Mouse (Mus musculus) lung, postnatal 14 days (tissue): ENCODE measurements around the gene Nufip2.
"Not testable (repeated sequence)": the region's sequence is repeated elsewhere in the genome, so short reads cannot be mapped to it uniquely, and the experiment has no call there.

Source experiments
- DNase-seq: peaks from one replicate; pipeline ENCODE4 v3.0.0; 2021

Nufip2 gene

DNA sequence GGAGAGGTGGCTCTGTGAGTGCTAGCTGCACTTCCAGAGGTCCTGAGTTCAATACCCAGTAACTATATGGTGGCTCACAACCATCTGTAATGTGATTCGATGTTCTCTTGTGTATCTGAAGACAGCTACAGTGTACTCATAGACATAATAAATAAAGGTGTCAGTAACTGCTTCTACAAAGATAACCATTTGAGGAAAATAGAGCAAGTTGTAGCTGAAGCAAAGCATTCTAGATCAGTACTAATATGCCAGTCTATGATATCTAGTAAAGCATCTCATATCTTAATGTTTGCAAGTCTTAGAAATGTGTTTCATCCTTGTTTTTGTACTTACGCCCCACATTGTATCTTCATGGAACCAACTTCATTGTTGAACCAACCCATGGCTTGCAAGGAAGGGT lies 33.1 kb downstream of the Nufip2 start:
- DNase-seq: no peak

DNA sequence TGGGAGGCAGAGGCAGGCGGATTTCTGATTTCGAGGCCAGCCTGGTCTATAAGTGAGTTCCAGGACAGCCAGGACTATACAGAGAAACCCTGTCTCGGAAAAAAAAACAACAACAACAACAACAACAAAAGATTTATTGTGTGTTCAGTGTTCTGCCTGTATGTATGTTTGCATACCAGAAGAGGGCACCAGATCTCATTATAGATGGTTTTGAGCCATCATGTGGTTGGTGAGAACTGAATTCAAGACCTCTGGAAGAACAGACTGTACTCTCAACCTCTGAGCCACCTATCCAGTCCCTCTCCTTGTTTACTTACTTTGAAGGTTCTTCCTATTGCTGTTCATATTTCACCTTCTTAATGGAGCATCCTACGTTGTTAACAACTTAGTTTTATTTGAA lies 35.4 kb downstream of the Nufip2 start:
- DNase-seq: no peak

DNA sequence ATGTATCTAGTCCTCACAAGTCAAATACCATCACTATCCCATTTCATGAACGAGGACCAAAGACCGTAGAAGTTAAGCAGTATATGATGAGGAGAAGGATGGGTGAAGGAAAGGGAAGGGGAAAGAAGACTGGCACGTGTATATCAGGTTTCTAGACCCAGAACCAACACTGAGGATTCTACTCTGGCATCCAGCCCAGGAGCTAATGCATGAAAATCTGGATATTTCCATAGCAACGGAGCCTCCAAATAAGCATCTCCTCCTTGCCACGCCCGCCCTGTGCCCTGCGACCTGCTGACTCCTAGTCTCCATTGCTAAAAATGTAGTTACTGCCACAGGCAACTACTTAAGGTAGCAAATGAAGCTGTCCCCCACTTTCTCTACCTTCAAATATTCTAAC lies 38.8 kb downstream of the Nufip2 start:
- no peak for DNase-seq

DNA sequence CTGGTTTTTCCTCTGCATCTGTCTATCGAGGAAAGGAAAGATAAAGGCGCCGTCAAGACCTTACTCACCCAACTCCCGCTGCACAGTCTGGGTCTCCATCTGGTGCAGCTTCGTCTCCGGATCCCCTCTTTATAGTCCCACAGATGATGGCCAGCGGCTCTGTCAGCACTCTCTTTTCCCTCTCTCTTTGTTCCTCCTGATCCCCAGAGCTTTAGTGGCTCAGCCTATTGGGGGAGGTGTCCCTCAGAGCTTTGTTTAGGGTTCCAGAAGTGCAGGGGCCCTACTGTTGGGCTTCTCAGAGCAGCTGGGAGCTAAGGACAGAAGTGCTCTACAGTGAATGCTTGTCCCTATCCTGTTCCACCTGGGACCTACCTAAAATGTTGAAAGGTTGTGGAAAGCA lies 39.2 kb downstream of the Nufip2 start, which contains the start of gene Cryba1:
Gene Cryba1, minus strand, starts transcription at position 101 of the 400 bp plus-strand sequence.
- no peak for DNase-seq

DNA sequence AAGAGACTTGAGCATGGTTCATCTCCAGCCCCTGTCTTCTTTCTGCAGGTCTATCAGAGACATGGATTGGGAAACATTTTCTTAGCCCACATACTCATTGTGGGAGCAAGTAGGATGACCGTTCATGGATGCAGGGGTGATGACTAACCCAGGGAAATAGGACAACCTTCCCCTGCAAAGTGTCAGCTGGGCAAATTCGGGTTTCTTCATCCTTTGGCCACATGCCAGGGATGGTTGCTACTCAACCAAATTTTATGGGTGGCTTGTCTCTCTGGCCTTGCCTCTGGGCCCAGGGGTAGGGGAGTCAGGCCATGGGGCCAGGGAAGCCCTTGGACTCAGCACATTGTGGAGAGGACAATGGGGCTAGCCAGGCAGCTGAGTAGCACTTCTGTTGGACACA lies 42.6 kb downstream of the Nufip2 start:
- DNase-seq: no peak

DNA sequence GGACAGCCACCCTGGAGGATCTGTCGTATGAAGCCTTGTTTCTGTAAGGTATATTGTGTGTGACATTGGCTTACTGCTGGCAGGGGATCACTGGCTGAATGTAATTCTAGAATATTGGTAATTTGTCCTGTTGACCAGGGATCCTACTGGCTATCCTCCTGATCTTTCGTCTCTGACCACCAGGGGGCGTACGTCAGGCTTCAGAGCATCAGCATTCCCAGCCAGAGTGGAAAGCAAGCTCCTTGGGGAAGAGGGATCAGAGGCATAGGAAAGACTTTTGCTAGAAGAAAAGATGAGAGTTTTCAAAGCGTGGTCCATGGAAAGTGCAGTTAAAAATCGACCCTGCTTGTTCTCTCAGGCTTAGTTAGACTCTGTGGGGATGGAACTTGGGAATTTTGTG lies 51.3 kb downstream of the Nufip2 start:
- peak; percentile 93 for DNase-seq

DNA sequence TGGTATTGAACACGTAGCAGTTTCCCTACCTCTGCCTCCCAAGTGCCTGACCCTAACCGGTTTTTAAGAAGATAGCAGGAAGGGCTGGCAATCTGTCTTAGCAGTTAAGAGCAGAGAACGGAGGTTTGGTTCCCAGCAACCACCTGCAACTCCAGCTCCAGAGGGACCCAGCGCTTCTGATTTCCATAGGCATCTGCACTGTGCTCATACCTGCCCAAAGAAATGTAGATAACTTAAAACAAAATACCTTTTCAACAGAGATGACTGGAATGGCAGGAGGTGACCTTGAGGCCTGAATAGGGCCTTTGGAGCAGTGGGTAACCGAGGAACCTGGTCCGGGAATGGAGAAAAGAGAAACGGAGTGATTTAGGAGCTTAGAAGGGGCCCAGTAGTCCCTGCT lies 52.6 kb downstream of the Nufip2 start:
- no peak for DNase-seq

DNA sequence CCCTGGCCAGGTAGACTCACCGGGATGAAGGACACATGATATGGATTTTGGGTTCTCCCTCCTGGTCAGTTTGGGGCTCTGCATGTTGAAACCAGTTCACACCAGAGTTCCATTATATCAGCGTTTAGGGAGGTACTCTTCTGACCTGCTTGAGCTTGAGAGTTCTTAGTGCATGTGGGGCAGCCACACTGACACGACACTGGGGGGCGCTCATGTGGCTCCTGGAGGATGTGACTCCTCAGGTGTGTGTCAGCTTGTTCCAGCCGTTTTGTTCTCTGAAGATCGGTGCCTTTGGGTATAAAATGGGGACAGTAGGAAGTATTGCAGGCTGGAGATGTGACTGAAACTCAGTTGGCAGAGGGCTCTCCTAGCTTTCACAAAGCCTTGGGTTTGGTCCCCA lies 58.0 kb downstream of the Nufip2 start:
- DNase-seq: peak; percentile 64

DNA sequence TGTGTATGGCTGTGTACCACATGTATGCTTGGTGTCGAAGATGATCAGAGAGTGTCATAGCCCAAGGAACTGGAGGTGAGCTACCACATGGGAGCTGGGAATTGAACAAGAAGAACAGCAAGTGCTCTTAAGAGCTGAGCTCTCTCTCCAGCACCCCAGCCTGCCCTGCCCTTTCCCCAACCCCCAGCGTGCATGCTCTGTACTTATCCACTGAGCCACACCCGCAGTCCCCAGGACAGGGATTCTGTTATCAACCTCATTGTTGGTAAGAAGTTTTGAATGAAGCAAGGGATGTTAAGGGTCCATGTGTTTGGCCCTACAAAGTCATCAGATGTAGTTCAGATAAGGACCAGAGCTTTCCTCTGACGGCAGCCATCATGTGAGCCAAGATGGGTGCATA lies 60.7 kb downstream of the Nufip2 start:
- DNase-seq: no peak

DNA sequence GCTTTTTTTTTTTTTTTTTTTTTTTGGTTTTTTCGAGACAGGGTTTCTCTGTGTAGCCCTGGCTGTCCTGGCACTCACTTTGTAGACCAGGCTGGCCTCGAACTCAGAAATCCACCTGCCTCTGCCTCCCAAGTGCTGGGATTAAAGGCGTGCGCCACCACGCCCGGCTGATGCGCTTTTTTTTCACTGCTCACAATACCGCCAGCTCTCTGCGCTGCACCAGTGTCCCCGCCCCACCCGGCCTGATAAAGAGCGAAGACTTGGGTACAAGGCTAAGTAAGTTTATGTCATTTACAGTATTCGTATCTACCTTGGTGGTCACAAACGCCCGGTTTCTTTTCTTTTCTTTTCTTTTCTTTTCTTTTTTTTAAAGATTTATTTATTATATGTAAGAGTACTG lies 61.1 kb downstream of the Nufip2 start:
- not testable (repeated sequence) for DNase-seq

DNA sequence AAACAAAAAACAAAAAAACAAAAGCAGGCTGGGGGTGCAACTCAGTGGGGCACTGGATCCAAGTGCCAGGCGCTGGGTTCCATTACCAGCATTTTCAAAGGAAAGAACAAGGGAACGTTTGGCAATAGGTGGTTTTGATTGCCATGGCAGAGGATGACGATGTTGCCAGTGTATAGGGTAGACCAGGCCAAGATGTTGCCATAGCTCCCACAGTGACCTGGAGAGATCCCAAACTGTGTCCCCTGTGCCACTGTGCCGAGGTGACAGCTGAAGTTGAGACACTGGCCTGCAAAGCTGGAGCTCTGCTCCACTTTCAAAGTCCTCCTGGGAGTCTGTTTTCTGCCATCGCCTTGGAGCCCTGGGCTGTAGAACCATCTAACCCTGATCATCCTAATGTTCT lies 63.0 kb downstream of the Nufip2 start:
- DNase-seq: no peak

DNA sequence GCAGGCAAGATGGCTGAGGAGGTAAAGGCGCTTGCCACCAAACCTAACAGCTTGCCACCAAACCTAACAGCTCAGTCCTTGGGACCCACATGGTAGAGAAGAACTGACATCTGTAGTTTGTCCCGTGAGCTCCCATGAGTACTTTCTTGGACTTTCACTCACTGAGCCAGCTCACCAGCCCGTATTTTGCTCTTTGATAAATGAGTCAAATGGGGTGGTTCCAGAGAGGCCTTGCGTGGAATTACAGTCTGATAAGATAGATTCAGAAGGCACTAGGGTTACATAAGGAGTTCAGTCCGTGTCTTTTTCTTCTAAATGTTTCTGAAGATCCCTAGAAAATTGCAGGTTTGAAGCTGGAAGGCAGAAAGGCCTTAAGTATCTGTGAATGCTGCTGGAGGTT lies 66.6 kb downstream of the Nufip2 start:
- DNase-seq: no peak

DNA sequence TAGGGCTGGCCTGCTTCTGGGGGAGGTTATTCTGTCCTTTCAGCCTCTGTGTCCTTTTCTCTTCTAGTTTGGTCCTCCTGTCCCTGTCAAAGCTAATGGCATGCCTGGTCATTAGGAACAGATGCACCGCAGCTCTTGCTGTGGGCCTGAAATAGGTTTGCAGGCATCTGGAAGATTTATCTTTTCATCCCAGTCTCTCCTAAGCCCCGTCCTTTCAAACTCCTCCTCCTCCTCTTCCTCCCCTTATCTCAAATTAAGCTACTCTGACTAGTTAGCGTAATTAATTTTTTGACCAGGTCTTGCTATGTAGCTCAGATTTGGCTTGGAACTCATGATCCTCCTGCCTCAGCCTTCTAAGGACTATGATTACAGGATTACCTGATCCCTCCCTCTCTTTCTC lies 67.5 kb downstream of the Nufip2 start:
- no peak for DNase-seq

DNA sequence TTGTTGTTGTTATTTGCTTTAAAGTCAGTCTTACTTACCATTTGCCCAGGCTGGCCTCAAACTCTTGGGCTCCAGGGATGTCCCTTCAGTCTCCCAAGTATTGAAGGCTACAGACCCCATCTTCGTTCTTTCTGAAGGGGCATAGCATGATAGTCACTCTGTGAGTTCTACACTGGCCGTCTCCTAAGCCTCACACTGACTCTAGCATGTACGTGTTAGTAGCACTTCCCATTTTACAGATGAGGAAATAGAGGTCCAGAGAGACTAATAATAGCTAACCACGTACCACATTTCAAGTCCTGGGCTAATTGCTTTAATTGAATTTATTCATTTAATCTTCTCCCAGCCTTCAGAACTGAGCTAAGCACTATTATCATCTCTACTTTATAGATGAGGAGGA lies 74.1 kb downstream of the Nufip2 start:
- DNase-seq: no peak

DNA sequence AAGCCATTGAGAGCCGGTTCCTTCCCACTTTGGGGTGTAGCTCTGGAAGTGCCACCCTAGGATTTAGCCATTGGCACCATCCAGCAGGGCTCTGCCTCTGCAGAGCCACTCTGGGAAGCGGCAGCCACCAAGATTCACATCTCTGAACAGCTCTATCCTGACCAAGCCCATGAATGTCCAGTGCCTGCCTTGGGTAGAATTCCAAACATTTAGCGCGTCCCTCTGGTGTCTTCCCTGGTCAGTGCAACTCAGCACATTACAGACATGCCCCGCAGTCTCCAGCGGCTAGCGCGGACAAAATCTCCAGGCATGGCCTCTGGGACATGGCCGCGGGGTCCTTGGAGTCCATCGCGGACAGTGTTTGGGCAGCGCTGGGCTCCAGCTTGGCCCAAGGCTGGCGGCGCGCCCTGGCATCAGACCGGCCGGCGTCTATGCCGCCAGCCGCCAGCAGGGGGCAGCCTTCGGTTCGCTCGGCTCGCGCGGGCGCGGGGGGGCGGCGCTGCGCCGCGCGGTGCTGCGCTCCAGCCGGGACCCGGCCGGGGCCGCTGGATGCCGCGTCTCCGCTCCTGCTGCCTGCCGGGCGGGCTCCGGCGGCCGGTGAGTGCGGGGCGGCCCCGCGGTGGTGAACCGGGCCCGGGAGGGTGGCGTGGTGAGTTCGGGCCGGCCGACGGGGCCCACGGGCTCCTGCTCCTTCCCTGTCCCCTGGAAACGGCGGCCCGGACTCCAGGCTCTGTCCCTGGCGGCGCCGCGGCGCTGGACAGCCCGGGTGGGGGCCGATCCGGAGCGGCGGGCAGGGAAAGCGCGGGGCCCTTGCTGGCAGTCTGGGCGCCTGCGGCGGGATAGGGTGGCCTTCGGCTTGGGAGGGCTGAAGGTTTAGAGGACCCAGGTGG lies 77.1 kb downstream of the Nufip2 start, which contains the start of gene Myo18a:
Gene Myo18a, plus strand, starts transcription at position 464 of the 890 bp plus-strand sequence.
- peak; percentile 92 for DNase-seq

DNA sequence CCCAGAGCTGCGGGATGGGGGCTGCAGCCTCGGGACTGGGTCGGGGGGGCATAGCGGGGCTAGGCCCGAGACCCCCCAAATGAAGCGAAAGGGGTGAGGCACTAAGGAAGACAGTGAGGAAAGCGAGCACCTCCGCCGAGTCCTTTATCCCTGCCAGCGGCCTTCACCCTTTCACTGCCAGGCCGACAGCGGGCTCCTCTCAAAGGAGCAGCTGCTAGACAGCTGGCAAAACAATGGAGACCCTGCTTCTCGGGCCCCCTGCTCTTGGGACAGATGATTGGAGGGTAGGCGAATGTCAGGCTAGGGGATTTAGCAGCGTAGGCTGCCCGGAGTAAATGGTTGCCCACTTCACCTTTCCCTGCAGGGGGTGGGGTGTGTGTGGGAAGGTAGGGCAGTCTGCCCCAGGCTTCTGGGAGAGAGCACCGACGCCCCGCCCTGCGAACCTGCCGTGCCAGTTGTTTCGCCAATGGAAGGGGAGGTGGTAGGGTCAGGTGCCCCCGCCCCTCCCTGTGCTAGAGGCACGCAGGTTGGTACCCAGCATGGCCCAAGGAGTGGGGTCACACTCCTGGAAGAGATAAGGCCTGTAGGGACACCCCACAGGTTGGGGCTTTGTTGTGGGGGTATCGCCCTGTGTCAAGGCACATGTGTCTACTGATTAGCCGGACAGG lies 77.9 kb downstream of the Nufip2 start:
- DNase-seq: peak; percentile 68

DNA sequence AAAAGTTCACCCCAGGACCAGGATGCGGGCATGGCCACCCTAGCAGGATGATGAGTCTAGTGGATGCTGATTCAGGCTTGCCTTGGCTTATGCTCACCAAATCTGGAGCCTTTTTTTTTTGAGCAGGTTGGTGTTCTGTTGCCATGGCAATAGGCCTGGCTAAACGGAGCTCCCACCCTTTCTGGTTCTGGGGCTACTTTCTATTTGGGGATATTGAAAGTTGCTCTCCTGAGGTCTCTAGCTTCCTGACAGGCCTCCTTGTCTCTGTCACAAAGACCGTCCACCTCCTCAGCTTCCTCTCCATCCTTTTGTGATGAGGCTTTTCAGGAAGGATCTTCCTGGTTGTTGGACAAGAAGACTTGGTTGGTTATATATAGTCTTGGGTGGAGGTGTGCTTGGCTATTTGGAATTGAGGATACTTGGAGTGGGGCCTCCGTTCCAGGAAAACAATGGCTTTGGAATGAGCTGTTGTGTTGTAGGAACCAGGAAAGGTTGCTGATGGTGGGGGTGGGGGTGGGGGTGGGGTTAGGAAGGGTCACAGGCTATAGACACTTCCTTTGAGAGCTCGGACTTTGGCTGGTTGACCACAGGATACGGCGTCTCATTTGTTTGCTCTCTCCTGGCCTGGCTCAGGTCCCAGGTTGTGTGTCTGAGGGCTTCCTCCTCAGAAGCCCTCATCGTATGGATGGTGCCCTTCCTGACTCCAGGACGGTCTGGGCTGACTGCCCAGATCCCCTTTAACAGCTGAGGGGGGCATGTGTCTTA lies 78.9 kb downstream of the Nufip2 start:
- DNase-seq: peak; percentile 66

DNA sequence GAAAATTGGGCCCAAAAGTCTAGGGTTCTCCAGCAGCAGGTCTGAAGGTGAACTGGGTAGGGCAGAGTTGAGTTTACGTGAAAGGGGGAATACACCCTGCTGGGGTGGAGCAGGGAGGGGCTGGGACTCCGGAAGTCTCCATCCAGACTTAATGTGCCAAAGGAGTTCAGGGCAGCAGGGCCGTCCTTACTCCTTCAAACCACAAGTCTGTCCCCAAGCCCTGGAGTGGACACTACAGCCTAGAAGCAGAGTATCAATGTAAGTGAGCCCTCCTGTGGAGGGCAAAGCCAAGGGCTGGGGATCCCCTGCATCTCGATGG lies 79.5 kb downstream of the Nufip2 start:
- DNase-seq: peak; percentile 28

DNA sequence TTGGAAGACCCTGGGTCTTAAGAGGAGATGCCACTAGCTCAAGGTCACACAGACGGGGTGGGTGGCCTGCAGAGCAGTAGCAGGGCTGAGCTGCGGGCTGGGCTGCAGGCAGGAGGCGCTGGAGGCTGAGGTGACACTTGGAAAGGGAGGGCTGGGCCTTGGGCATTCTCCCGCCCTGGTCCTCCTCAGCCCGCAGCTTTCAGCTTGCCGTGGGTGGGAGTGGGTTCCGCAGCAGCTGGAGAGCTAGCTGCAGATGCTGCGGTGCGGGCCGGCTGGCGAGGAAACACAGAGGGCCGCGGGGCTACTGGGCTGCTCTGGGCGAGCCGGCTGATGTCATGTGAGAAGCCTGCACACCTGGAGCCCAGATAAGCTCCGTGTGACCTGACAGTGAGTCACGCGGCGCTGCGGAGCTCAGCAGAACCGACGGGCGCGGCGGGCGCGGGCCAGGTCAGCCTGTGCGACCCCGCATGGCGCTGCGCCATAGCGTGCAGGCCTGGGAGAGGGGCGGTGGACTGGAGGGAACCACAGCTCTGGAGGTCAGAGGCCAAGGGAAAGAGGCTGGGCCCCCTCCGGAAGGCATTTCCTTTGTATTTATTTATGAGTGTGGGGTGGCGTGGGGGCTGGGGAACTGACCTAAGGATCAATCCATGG lies 80.5 kb downstream of the Nufip2 start:
- peak; percentile 69 for DNase-seq

DNA sequence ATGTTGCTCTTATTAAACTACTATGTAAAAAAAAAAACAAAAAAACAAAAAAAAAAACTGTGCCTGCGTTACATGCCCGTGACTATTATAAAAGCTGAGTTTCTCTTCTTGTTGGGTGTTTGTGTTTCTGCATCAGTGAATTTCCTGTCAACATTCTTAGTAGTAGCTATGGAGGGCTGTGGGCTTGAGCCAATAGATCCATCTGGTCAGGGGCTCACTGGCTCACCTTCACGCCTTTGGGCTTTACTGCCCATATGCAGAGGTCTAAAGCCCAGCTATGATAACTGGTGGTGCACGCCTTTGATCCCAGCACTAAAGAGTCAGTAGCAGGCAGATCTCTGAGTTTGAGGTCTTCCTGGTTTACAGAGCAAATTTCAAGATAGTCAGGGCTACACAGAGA lies 83.5 kb downstream of the Nufip2 start:
- no peak for DNase-seq

DNA sequence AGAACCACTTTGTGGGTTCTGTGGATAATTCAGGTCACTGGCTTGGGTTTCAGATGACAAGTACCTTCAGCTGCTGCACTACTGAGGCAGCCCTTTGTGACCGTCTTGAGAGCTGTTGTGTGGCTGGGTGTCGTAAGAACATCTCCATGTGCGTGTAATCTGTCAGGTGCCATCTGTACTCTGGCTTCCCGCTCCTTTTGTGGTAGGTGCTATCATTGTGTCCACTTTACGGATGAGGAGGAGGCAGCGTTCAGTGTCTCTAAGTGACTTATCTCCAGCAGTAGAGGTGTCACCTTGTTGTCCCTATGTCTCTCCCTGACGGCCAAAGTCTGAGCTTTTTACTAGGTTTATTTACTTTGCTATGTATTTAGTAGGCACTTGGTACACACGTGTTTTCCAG lies 84.4 kb downstream of the Nufip2 start:
- no peak for DNase-seq

DNA sequence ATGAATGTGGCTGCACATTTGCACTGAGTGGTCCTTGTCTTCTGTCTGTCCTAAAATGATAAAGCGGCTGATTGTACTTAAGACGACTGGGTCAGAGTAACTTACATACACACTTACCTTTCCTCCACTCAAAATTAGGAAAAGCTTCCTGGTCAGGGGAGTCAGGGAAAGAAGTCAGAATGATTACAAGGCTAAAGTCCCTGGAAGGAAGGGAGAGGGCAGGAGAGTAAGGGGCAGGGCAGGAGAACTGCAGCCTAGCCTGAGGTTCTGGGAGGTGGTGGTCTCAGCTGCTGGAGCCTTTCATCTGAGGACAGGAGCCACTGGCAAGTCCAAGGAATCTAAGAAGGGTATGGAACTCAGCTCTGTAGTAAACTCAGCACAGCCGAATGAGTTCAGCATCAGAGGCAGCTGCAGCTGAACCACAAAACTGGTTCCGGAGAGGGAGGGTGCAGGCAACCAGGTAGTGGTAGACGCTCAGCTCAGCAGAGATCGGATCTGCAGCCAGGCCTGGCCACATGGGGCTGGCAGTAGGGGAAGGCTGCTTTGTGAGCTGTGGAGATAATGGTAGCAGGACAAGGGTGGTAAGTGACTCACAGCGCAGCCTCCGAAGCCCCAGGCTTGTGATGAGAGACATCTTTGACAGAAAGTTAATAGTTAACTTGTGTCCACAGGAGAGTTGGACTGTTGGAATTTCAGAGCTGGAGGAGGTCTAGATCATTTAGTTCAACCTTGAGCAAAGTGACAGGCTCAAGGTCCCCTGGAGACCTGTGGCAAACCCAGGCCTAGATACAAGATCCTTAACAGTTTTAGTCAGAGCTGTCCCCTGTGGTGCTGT lies 86.1 kb downstream of the Nufip2 start:
- DNase-seq: no peak
